Mouse (Mus musculus) liver, embryonic 13.5 days (tissue): ENCODE results near the gene Sptbn4. TPM values are rescaled to one million over a fixed set of nuclear protein-coding genes. Genes with fewer than 3 reads are reported as not detected.

Source experiments
- ATAC-seq: fragments of 200-750 bp; cut with Nextera tagmentation; 2 replicates; pipeline ENCODE4 v1.8.0; 2017; ENCODE audit warnings: low read depth, mild to moderate bottlenecking, moderate number of reproducible peaks, moderate library complexity
- DNase-seq: peaks from one replicate; pipeline ENCODE4 v3.0.0; 2022
- H3K27ac ChIP-seq: fragments of 300-500 bp; sonication (generic); 2 replicates; pipeline ENCODE4 v1.5.1; 2015; ENCODE audit warnings: moderate library complexity, mild to moderate bottlenecking, inconsistent platforms
- H3K27me3 ChIP-seq: fragments of 300-500 bp; sonication (generic); 2 replicates; pipeline ENCODE4 v1.6.1; 2015; ENCODE audit warnings: mild to moderate bottlenecking, inconsistent platforms
- H3K36me3 ChIP-seq: fragments of 300-500 bp; sonication (generic); 2 replicates; pipeline ENCODE4 v1.6.1; 2015; ENCODE audit warnings: mild to moderate bottlenecking, inconsistent platforms
- H3K4me1 ChIP-seq: fragments of 300-500 bp; sonication (generic); replicated peaks from 2 replicates; pipeline ENCODE4 v1.6.1; 2015; ENCODE audit warnings: inconsistent platforms
- H3K4me2 ChIP-seq: fragments of 300-500 bp; sonication (generic); 2 replicates; pipeline ENCODE4 v1.6.1; 2015; ENCODE audit warnings: inconsistent platforms, mild to moderate bottlenecking, moderate library complexity
- H3K4me3 ChIP-seq: fragments of 300-500 bp; sonication (generic); replicated peaks from 2 replicates; pipeline ENCODE4 v1.5.1; 2015; ENCODE audit warnings: mild to moderate bottlenecking, inconsistent platforms
- H3K9ac ChIP-seq: fragments of 300-500 bp; sonication (generic); 2 replicates; pipeline ENCODE4 v1.6.1; 2015; ENCODE audit warnings: mild to moderate bottlenecking, inconsistent platforms
- H3K9me3 ChIP-seq: fragments of 300-500 bp; sonication (generic); replicated peaks from 2 replicates; pipeline ENCODE4 v1.6.1; 2016; ENCODE audit warnings: inconsistent platforms
- WGBS: fragments of 180-500 bp; shearing (Covaris S2); methylation state at CpG from one replicate; pipeline ENCODE4 v1.1.7; 2015; ENCODE audit not compliant: insufficient replicate concordance; 5-methylcytosine and 5-hydroxymethylcytosine counted together
- polyA plus RNA-seq: library from polyadenylated mRNA; unstranded; fragments of >200 nt; fragmentation: Nextera tagmentation; extraction: Ambion mirVana; gene quantifications from 2 replicates; pipeline ENCODE4 v1.2.1, GENCODE M21; 2015

Gene Sptbn4
- polyA plus RNA-seq, 1 experiment from 2014 or later = 0.10 TPM

DNA sequence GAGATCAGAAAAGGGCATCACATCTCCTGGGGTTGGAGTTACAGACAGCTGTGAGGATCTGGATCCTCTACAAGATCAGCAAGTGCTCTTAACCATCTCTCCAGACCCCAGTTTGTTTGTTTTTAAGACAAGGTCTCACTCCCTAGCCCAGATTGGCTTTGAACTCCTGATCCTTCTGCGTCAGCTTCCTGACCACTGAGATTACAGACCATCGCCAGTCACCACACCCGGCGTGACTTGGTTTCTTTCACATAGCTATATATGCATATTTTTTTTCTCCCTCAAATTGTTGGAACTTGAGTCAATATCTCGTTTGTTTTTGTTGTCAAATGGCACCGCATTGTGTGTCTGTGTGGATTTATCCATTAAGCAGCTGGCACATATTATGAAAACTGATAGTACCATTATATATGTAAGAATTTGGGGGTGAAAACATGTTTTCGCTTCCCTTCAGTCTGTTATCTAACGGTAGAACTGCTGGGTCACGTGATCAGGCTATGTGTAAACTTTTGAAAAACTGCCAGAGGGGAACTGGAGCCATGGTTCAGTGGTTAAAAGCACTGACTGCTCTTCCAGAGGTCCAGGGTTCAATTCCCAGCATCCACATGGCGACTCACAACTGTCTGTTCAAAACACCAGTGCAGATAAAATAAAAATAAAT lies 7.1 kb upstream of the Sptbn4 start:
- H3K4me1 ChIP-seq = peaks cover 98% of the 10 kb centered on the region
- peak overlapping the region; percentile 82 for H3K4me2 ChIP-seq
- ATAC-seq = peak; percentile 62
- peaks cover 96% of the 10 kb centered on the region for H3K36me3 ChIP-seq
- H3K9ac ChIP-seq = peak overlapping the region; percentile 98
- DNase-seq = peak; percentile 66
- no peaks in the 10 kb centered on the region for H3K27me3 ChIP-seq
- H3K27ac ChIP-seq = peak overlapping the region; percentile 99
- no peaks in the 10 kb centered on the region for H3K9me3 ChIP-seq
- 23% methylated on average over 10 of the region's 10 CpGs for WGBS
- H3K4me3 ChIP-seq = peak overlapping the region; percentile 45

DNA sequence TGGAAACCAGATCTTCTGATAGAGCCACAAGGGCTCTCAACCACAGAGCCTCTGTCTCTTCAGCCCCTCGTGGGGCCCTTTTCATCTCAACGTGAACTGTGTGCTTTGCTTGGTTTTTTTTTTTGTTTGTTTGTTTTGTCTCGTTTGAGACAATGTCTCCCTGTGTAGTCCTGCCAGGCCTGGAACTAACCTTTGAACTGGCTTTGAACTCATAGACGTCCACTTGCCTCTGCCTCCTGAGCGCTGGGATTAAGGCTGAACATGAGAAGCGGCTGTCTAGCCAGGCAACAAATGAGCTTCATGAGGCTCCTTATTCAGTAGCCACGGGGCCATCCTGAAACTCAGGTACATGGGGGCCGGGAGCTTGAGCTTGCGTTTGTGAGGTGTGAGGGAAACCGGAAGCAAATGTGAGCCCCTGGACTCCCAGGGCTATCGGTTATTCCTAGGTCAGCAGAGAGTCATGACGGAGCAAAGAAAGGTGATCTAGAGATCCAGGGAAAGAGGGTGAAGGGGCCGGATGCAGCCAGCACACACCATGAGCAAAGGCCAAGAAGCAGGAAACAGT lies 4.8 kb upstream of the Sptbn4 start:
- peak overlapping the region; percentile 86 for H3K4me3 ChIP-seq
- peaks cover 82% of the 10 kb centered on the region for H3K4me1 ChIP-seq
- 64% methylated on average over 13 of the region's 13 CpGs for WGBS
- H3K27me3 ChIP-seq = peaks cover 2% of the 10 kb centered on the region
- H3K36me3 ChIP-seq = peaks cover 73% of the 10 kb centered on the region
- peak overlapping the region; percentile 98 for H3K9ac ChIP-seq
- no peak for ATAC-seq
- no peaks in the 10 kb centered on the region for H3K9me3 ChIP-seq
- H3K27ac ChIP-seq = peak overlapping the region; percentile 99
- H3K4me2 ChIP-seq = peak overlapping the region; percentile 82
- DNase-seq = no peak

DNA sequence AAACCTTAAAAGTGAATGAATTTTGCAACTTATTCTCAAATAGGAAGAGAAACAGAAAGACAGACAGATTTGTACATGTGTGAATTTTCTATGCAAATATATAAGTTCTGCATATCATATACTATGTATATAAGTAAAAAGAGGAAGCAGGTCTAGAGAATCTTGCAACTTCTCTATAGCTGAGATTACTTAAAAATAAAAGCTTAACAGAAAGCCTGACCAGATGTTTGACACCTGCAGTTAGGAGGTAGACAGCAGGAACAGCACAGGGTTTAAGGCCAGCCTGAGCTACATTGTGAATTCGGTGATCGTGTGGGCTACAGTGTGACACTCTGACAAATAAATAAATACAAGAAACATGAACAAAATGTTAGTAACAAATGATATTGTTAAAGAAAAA lies 3.9 kb upstream of the Sptbn4 start:
- H3K27ac ChIP-seq = peak overlapping the region; percentile 99
- peaks cover 64% of the 10 kb centered on the region for H3K36me3 ChIP-seq
- 91% methylated on average over 2 of the region's 2 CpGs for WGBS
- DNase-seq (no peak), ATAC-seq (no peak)
- peak overlapping the region; percentile 86 for H3K4me3 ChIP-seq
- H3K4me2 ChIP-seq = peak overlapping the region; percentile 82
- H3K9ac ChIP-seq = peak overlapping the region; percentile 98
- H3K27me3 ChIP-seq = peaks cover 11% of the 10 kb centered on the region
- no peaks in the 10 kb centered on the region for H3K9me3 ChIP-seq
- H3K4me1 ChIP-seq = peaks cover 82% of the 10 kb centered on the region

DNA sequence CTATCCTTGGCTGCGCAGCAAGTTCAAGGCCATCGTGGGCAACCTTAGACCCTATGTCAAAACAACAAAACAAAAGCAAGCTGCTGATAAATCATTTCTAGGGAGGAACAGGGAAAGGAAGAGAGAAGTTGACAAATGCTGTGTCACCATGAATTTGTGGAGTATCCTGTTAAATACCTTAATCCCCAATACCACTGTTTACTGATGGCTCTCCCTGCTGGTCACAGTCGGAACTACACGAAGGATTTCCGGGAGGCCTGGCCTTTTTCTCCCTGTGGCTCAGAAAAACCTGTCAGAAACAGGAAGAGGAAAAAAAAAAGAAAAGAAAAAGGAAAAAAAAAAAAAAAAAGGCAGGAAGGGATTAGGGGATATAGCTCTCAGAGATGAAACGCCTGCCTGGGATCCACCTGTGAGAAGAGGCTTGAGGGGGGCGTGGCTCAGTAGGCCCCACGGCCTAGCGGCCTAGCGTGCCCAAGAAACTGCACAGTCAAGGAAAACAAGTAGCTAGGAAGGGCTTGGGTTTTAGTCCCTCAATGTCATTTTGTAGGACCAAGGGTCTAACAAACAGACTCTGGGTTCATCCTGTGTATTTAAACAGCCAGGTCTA lies 1.9 kb upstream of the Sptbn4 start:
- DNase-seq (peak; percentile 72), ATAC-seq (no peak)
- Histone ChIP-seq H3K4me3 (peak overlapping the region; percentile 86), H3K9me3 (no peaks in the 10 kb centered on the region), H3K27me3 (peaks cover 31% of the 10 kb centered on the region), H3K9ac (peak overlapping the region; percentile 98), H3K4me1 (peaks cover 72% of the 10 kb centered on the region), H3K36me3 (peaks cover 44% of the 10 kb centered on the region), H3K4me2 (peak overlapping the region; percentile 82), H3K27ac (peak overlapping the region; percentile 99)
- 19% methylated on average over 10 of the region's 10 CpGs for WGBS

DNA sequence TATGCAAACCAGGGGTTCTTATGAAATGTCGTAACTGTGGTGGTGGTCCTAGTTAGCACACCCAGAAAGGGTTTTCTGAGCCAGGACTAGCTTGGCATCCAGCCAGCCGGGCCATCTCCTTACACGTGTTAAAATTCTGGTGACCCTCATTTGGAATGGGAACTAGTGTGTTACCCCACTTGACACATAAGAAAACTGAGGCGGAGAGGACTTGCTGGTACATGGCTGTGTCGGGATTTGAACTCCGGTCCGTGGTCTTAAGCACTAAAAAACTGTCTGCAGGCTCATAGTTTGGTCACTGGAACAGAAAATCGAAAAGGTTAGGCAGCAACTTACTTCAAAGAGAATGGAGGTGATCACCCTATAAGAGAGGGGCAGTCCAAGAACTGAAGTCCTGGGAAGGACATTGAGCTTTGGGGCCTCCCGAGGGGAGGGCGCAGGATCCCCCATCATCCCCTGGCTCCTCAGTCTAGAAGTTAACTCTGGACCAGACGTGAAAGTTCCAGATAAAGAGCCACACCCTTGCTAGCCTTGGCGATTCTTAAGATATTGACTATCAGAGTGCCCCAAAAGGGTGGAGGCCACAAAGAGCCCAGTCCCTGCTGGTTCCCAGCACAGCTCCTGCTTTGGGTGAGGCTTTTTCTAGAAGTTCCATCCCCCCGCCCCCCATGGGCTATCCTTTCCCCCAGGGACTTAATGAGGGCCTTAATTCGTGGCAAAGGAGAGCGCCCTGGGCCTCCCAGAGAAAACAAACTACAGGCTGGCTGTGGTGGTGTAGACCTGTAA lies 1.1 kb upstream of the Sptbn4 start:
- peaks cover 36% of the 10 kb centered on the region for H3K36me3 ChIP-seq
- peak overlapping the region; percentile 82 for H3K4me2 ChIP-seq
- 12% methylated on average over 15 of the region's 15 CpGs for WGBS
- peak overlapping the region; percentile 99 for H3K27ac ChIP-seq
- ATAC-seq (peak; percentile 82), DNase-seq (peak; percentile 85)
- peaks cover 38% of the 10 kb centered on the region for H3K27me3 ChIP-seq
- no peaks in the 10 kb centered on the region for H3K9me3 ChIP-seq
- peak overlapping the region; percentile 98 for H3K9ac ChIP-seq
- H3K4me1 ChIP-seq = peaks cover 64% of the 10 kb centered on the region
- peak overlapping the region; percentile 86 for H3K4me3 ChIP-seq

DNA sequence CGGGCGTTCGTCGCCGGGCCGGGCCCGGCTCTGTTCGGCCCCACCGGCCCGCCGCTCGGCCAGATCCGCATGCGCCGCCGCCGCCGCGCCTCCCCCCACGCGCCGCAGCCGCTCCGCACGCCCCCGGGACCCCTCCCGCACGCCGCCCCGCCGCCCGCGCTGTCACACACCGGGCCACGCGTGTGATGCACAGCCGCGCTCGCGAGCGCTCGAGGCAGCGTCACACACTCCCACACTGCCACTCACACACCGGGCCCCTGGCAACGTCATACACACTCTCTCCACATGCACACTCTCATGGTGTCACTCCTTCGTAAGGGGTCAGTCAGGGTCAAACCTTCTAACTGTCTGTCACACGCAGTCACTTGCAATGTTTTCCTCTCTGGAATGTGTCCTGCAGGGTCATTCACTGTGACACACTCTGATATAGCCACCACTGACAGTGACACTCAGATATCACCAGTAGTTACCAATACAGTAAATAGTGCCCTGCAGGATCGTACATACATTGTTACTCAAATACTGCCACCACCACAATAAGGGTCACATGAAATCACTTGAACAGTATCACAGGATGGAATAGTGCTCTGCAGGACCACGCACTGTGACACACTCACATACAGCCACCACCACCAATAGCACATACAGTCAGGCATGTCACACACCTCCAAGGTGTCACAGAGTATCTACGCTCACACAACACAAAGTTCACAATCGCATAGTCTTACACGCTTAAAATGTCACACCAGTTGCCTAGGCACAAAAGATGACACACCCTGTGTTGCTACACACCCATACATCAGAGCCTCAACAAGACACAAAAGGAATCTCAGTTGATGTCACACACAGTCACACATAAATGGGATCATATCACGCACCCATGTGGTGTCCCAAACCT lies 716 bp downstream of the Sptbn4 start:
- Histone ChIP-seq H3K36me3 (peaks cover 18% of the 10 kb centered on the region), H3K4me2 (peak overlapping the region; percentile 80), H3K27me3 (peaks cover 51% of the 10 kb centered on the region), H3K9me3 (no peaks in the 10 kb centered on the region), H3K27ac (peak overlapping the region; percentile 13; the same call in 1 of the 2 replicates), H3K4me1 (peaks cover 46% of the 10 kb centered on the region), H3K4me3 (peak overlapping the region; percentile 60), H3K9ac (peak overlapping the region; percentile 68)
- ATAC-seq = no peak
- WGBS = 12% methylated on average over 26 of the region's 53 CpGs
- no peak for DNase-seq

DNA sequence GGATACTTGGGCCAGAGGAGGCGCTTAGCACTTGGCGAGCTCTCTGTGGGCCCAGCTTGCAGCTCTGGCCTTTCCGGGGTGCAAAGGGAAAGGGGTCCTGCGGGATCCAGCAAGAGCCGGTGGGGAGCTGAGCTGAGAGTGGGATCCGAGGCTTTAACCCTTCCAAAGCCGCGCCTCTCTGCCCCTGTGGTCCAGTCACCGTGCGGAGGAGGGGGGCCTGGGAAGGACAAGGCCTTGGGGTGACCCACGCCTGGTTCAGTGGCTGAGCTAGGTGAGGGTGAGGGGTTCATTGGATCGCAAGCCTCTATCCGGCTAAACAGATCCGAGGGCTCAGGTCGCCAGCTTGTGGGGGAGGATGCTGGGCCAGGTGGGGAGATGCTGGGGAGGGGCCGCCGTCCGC lies 1.4 kb downstream of the Sptbn4 start:
- Histone ChIP-seq H3K27me3 (peaks cover 51% of the 10 kb centered on the region), H3K9ac (peak overlapping the region; percentile 68), H3K27ac (no peak overlapping the region), H3K4me3 (peak overlapping the region; percentile 60), H3K9me3 (no peaks in the 10 kb centered on the region), H3K4me2 (peak overlapping the region; percentile 80), H3K4me1 (peaks cover 40% of the 10 kb centered on the region), H3K36me3 (peaks cover 13% of the 10 kb centered on the region)
- no peak for DNase-seq
- 11% methylated on average over 18 of the region's 18 CpGs for WGBS
- no peak for ATAC-seq

DNA sequence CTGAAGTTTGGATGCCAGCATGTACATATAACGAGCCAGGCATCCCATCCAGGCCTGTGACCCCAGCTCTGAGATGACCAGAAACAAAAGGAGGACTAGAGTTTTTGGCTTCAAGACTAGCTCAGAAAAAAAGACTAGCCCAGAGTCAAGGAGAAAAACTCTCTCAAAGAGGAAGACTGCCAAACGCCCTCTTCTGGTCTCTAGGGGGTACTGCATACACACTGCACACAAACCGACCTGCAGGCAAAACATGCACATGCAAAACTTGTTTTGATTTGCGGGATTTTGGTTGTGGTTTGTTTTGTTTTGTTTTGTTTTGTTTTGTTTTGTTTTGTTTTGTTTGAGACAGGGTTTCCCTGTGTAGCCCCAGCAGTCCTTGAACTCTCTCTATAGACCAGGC lies 7.5 kb downstream of the Sptbn4 start:
- WGBS = 67% methylated on average over 4 of the region's 4 CpGs
- H3K4me3 ChIP-seq = no peak overlapping the region
- H3K9ac ChIP-seq = no peak overlapping the region
- 0 out of 2 replicates have a peak, but pooled peaks cover 4% of the 10 kb centered on the region for H3K9me3 ChIP-seq
- ATAC-seq (no peak), DNase-seq (no peak)
- 0 out of 2 replicates have a peak, but pooled peaks cover 3% of the 10 kb centered on the region for H3K4me1 ChIP-seq
- H3K36me3 ChIP-seq = no peaks in the 10 kb centered on the region
- no peak overlapping the region for H3K4me2 ChIP-seq
- H3K27ac ChIP-seq = no peak overlapping the region
- H3K27me3 ChIP-seq = peaks cover 45% of the 10 kb centered on the region

DNA sequence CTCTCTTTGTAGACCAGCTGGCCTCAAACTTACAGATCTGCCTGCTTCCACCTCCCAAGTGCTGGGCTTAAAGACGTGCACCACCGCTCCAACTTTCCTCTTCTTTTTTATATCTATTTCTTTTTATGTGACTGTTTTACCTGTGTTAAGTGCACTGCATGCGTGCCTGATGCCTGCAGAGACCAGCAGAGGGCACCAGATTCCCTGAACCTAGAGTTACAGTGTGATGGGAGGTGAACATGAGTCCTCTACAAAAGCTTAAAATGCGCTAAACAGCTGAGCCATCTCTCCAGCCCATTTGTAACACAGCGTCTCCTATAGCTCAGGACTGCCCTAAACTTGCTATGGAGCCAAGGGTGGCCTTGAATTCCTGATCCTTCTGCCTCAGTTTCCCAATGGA lies 9.9 kb downstream of the Sptbn4 start:
- peaks cover 48% of the 10 kb centered on the region for H3K27me3 ChIP-seq
- no peak overlapping the region for H3K9ac ChIP-seq
- 0 out of 2 replicates have a peak, but pooled peaks cover 4% of the 10 kb centered on the region for H3K9me3 ChIP-seq
- no peak overlapping the region for H3K27ac ChIP-seq
- H3K4me3 ChIP-seq = no peak overlapping the region
- DNase-seq (peak; percentile 54), ATAC-seq (peak; percentile 64; the same call in 1 of the 2 replicates)
- H3K4me2 ChIP-seq = no peak overlapping the region
- no peaks in the 10 kb centered on the region for H3K36me3 ChIP-seq
- WGBS = 42% methylated on average over 5 of the region's 5 CpGs
- H3K4me1 ChIP-seq = peaks cover 17% of the 10 kb centered on the region

DNA sequence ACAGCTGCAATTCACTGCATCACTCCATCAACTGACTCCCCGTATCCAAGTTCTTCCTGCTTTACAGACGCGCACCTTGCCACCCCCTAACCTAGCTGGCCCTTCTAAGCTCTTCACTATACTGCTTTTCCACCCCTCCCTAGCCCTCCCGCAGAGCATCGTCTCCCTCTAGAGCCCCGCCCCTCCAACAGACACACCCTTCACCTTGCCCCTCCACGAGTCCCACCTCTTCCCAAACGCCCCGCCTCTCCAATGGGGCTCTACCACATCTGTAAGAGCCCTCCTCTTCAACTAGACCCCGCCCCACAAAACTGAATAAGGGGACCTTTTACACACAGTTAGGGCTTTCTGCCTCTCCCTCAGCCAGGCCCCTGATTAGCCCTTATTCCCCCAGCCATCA lies 13.7 kb downstream of the Sptbn4 start:
- H3K4me2 ChIP-seq = no peak overlapping the region
- WGBS = 6% methylated on average over 10 of the region's 10 CpGs
- H3K4me1 ChIP-seq = peaks cover 17% of the 10 kb centered on the region
- H3K9ac ChIP-seq = no peak overlapping the region
- H3K4me3 ChIP-seq = no peak overlapping the region
- peaks cover 61% of the 10 kb centered on the region for H3K27me3 ChIP-seq
- DNase-seq = no peak
- ATAC-seq = peak; percentile 71; the same call in 1 of the 2 replicates
- H3K36me3 ChIP-seq = no peaks in the 10 kb centered on the region
- H3K27ac ChIP-seq = no peak overlapping the region
- H3K9me3 ChIP-seq = peaks cover 4% of the 10 kb centered on the region; the same call in 1 of the 2 replicates
